Mouse (Mus musculus) neural tube, embryonic 10.5 days (tissue): ENCODE measurements around the gene Rnf32.

Experiments
- DNase-seq: peaks from one replicate; pipeline ENCODE4 v3.0.0-alpha.2; 2017; ENCODE audit warnings: low spot score; ENCODE audit errors: extremely low spot score

The Rnf32 gene

DNA sequence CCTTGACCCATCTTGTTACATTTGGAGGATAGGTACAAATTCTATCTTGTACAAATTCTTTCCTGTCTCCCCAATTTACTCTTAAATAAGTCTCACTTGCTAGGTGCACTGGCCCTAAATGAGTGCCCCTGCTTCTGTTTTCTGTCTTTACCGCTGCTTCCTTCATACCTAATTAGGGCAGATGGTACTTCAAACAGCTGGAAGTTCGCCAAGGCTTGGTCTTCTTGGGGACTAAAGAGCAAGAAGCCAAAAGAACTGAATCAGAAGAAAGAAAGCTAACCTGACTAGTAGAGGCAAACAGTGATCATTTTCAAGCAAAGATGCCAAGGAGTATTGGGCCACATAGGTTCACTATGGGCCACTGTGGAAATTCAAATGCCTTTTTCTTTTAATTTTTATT, 77.6 kb downstream of the Rnf32 start:
- DNase-seq: no peak

- DNase-seq: no peak
These were observed 79.0 kb downstream of the Rnf32 start for GRCm38 (mm10) chr5:29274746-29275145.
